Mouse (Mus musculus) erythroblast, embryonic 14.5 days (primary cell): ENCODE measurements around the gene Lrba.

Experiments used
- GATA1 ChIP-seq: IDR thresholded peaks from 2 replicates; pipeline ENCODE4 v1.6.1; 2012; ENCODE audit warnings: low read length, inconsistent platforms, mixed read lengths
- TAL1 ChIP-seq: IDR thresholded peaks from 3 replicates; pipeline ENCODE4 v1.6.1; 2012; ENCODE audit warnings: low read length, inconsistent platforms, mixed read lengths

- TF ChIP-seq GATA1: no peak
- no peak for TF ChIP-seq TAL1
These were observed 534.2 kb downstream of the Lrba start for GRCm38 (mm10) chr3:86758727-86759126.
